Mouse (Mus musculus): Measurements from ENCODE around the gene Abca9. TPM values are rescaled to one million over a fixed set of nuclear protein-coding genes. Genes with fewer than 3 reads are reported as not detected.

The Abca9 gene
- total and polyA plus RNA-seq, 3 experiments: 0.08 to 0.13 (median 0.12) TPM

- Histone ChIP-seq H3K36me3 (replicated peaks in 1 of 2; ENCODE audit: control insufficient read depth in 1 of 2, insufficient read depth in 1 of 2, low read length in 1 of 2) (no peaks in the 10 kb centered on the region), H3K4me2 (ENCODE audit: insufficient read depth, low read depth, poor library complexity, severe bottlenecking) (no peak overlapping the region), H3K4me1 (ENCODE audit: control insufficient read depth in 1 of 2, insufficient read depth in 2 of 2) (peaks cover 0 to 22% of the 10 kb centered on the region in 2 experiments; a peak in 2 of 4 replicates), H3K9ac (ENCODE audit: insufficient read depth, low read depth) (no peak overlapping the region), H3K4me3 (replicated peaks in 1 of 3; ENCODE audit: low read depth in 2 of 3, low read length in 2 of 3, poor library complexity in 1 of 3) (no peak overlapping the region), H3K9me3 (replicated peaks; ENCODE audit: low read length) (no peaks in the 10 kb centered on the region), H3K79me2 (replicated peaks; ENCODE audit: control insufficient read depth, extremely low read depth, insufficient read depth, poor library complexity, severe bottlenecking) (no peaks in the 10 kb centered on the region), H3K27me3 (replicated peaks) (no peaks in the 10 kb centered on the region), H3K27ac (ENCODE audit: insufficient read depth, low read depth) (no peak overlapping the region)
- TF ChIP-seq RCOR1 (conservative IDR thresholded peaks at IDR 0.05; ENCODE audit: low read depth, low read length): no peak
- no peak for TF ChIP-seq CTCF (conservative IDR thresholded peaks at IDR 0.05 in 1 of 2, IDR thresholded peaks at IDR 0.05 in 1 of 2; ENCODE audit: low read depth in 2 of 2, low read length in 2 of 2)
- TF ChIP-seq CHD1 (IDR thresholded peaks at IDR 0.05; ENCODE audit: low read depth, low read length): no peak
- no peak for TF ChIP-seq POLR2A (IDR thresholded peaks at IDR 0.05; ENCODE audit: low read depth, low read length)
- no peak for TF ChIP-seq ETS1 (conservative IDR thresholded peaks at IDR 0.05; ENCODE audit: low read depth, low read length)
- TF ChIP-seq SMC3 (IDR thresholded peaks at IDR 0.05; ENCODE audit: low read depth, low read length): no peak
- TF ChIP-seq SIN3A (IDR thresholded peaks at IDR 0.05; ENCODE audit: low read length): no peak
- in situ Hi-C loops (cut with MboI; ENCODE audit: low pct_ligation_motif_present, low pct_unique_long_range_greater_than_20kb, low sequenced_read_pairs): no loop called here
- DNase-seq (ENCODE audit: extremely low read depth): no peak
- dilution Hi-C loops (cut with MboI; ENCODE audit: extremely low pct_ligation_motif_present, extremely low pct_unique_long_range_greater_than_20kb, low sequenced_read_pairs): no loop called here
These were observed 2.2 kb downstream of the Abca9 start for GRCm38 (mm10) chr11:110165822-110166221.

- dilution Hi-C loops (cut with MboI; ENCODE audit: extremely low pct_ligation_motif_present, extremely low pct_unique_long_range_greater_than_20kb, low sequenced_read_pairs): no loop called here
- in situ Hi-C loops (cut with MboI; ENCODE audit: low pct_ligation_motif_present, low pct_unique_long_range_greater_than_20kb, low sequenced_read_pairs): no loop called here
- no peak overlapping the region for H3K9ac ChIP-seq (ENCODE audit: insufficient read depth, low read depth)
These were observed 2.6 kb downstream of the Abca9 start for GRCm38 (mm10) chr11:110165409-110165808.

GRCm38 (mm10) chr11:110157059-110157458, 10.9 kb downstream of the Abca9 start:
- TF ChIP-seq POLR2AphosphoS2 (IDR thresholded peaks at IDR 0.05; ENCODE audit: low read depth, low read length) (no peak), ZMIZ1 (IDR thresholded peaks at IDR 0.05; ENCODE audit: low read depth, low read length) (no peak), CHD2 (IDR thresholded peaks at IDR 0.05; ENCODE audit: low read length) (no peak), ELF1 (IDR thresholded peaks at IDR 0.05; ENCODE audit: low read depth, low read length) (no peak)
- no peaks in the 10 kb centered on the region for H3K4me1 ChIP-seq (ENCODE audit: control insufficient read depth in 1 of 2, insufficient read depth in 2 of 2)
- in situ Hi-C loops (cut with MboI; ENCODE audit: low pct_ligation_motif_present, low pct_unique_long_range_greater_than_20kb, low sequenced_read_pairs) (no loop called here), dilution Hi-C loops (cut with MboI; ENCODE audit: extremely low pct_ligation_motif_present, extremely low pct_unique_long_range_greater_than_20kb, low sequenced_read_pairs) (no loop called here)
- no peak overlapping the region for H3K4me2 ChIP-seq (ENCODE audit: insufficient read depth, low read depth, poor library complexity, severe bottlenecking)
- H3K79me2 ChIP-seq (replicated peaks; ENCODE audit: control insufficient read depth, extremely low read depth, insufficient read depth, poor library complexity, severe bottlenecking): no peaks in the 10 kb centered on the region
- H3K27me3 ChIP-seq (replicated peaks): no peaks in the 10 kb centered on the region
- no peaks in the 10 kb centered on the region for H3K36me3 ChIP-seq (replicated peaks in 1 of 2; ENCODE audit: control insufficient read depth in 1 of 2, insufficient read depth in 1 of 2, low read length in 1 of 2)
- H3K9ac ChIP-seq (ENCODE audit: insufficient read depth, low read depth): no peak overlapping the region
- no peak for DNase-seq (ENCODE audit: extremely low read depth)
- no peaks in the 10 kb centered on the region for H3K9me3 ChIP-seq (replicated peaks; ENCODE audit: low read length)
- no peak overlapping the region for H3K27ac ChIP-seq (ENCODE audit: insufficient read depth, low read depth)
- no peak overlapping the region for H3K4me3 ChIP-seq (replicated peaks in 1 of 3; ENCODE audit: low read depth in 2 of 3, low read length in 2 of 3, poor library complexity in 1 of 3)

More at GRCm38 (mm10) chr11:110165409-110165808, 2.6 kb downstream of the Abca9 start:
- Histone ChIP-seq H3K4me3 (replicated peaks in 1 of 3; ENCODE audit: low read depth in 2 of 3, low read length in 2 of 3, poor library complexity in 1 of 3) (no peak overlapping the region), H3K27me3 (replicated peaks) (no peaks in the 10 kb centered on the region), H3K4me1 (ENCODE audit: control insufficient read depth in 1 of 2, insufficient read depth in 2 of 2) (peaks cover 0 to 22% of the 10 kb centered on the region in 2 experiments; a peak in 2 of 4 replicates), H3K9me3 (replicated peaks; ENCODE audit: low read length) (no peaks in the 10 kb centered on the region), H3K79me2 (replicated peaks; ENCODE audit: control insufficient read depth, extremely low read depth, insufficient read depth, poor library complexity, severe bottlenecking) (no peaks in the 10 kb centered on the region), H3K36me3 (replicated peaks in 1 of 2; ENCODE audit: control insufficient read depth in 1 of 2, insufficient read depth in 1 of 2, low read length in 1 of 2) (no peaks in the 10 kb centered on the region), H3K4me2 (ENCODE audit: insufficient read depth, low read depth, poor library complexity, severe bottlenecking) (no peak overlapping the region), H3K27ac (ENCODE audit: insufficient read depth, low read depth) (no peak overlapping the region)
- no peak for DNase-seq (ENCODE audit: extremely low read depth)
- TF ChIP-seq PAX5 (IDR thresholded peaks at IDR 0.05; ENCODE audit: low read length): no peak
- no peak for TF ChIP-seq NELFE (IDR thresholded peaks at IDR 0.05; ENCODE audit: low read depth, low read length)
- no peak for TF ChIP-seq POLR2A (IDR thresholded peaks at IDR 0.05; ENCODE audit: low read depth, low read length)
